In the genomic region with DNA sequence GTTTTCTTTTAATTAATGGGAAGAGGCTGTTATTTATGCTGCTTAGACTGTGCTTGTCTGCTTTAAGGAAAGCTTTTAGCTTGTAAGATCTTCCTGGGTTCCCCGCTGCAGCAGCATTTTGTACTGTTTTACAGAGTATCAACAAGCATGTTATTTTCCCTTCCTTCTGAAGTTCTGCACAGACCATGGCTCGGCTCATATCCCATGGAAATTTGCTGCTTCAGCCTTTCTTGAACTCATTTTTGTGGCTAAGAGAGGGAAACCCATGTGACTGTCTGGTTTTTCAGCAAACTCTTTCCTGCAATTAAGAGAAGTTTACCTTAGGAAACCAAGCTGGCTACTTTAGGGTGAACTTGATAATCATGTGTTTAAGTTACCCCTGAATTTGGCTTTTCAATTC, we compare ENCODE assay signal across 20 mouse cellular contexts.
"Had no signal": no experiment of that assay in that cellular context is flagged by ENCODE, and none has a peak within 500 bp of the region (broad histone marks: within the 10 kb centered on the region; RNA-seq: fewer than 3 reads in every experiment).

No protein-coding gene starts in this region.

- ATAC-seq: liver, postnatal 0 days; lung, postnatal 0 days; midbrain, embryonic 13.5 days; midbrain, embryonic 16.5 days had no signal

- H3K9me3 ChIP-seq: kidney, embryonic 15.5 days; midbrain, embryonic 13.5 days; neural tube, embryonic 13.5 days had no signal

- H3K4me1 ChIP-seq: kidney, embryonic 15.5 days; megakaryocyte, embryonic 14.5 days; midbrain, embryonic 10.5 days; midbrain, embryonic 13.5 days; neural tube, embryonic 13.5 days had no signal

- H3K36me3 ChIP-seq: kidney, embryonic 15.5 days; midbrain, embryonic 13.5 days; neural tube, embryonic 13.5 days had no signal

- H3K27ac ChIP-seq: kidney, embryonic 15.5 days; liver, embryonic 14.5 days; midbrain, embryonic 10.5 days; midbrain, embryonic 13.5 days; neural tube, embryonic 13.5 days had no signal

- H3K4me2 ChIP-seq: kidney, embryonic 15.5 days; liver, embryonic 11.5 days; lung, embryonic 14.5 days; midbrain, embryonic 13.5 days; neural tube, embryonic 13.5 days had no signal

- H3K9ac ChIP-seq: kidney, embryonic 15.5 days; liver, embryonic 14.5 days; liver, postnatal 0 days; lung, embryonic 14.5 days; midbrain, embryonic 13.5 days; neural tube, embryonic 13.5 days had no signal

- DNase-seq: kidney, adult 2 months; kidney, postnatal 14 days; kidney, postnatal 4 days; left cerebral cortex, postnatal 4 days; liver, postnatal 0 days; lung, embryonic 14.5 days; retina, postnatal 1 day; thymus, adult 2 months; thymus, postnatal 14 days; thymus, postnatal 4 days had no signal

- H3K27me3 ChIP-seq: kidney, embryonic 15.5 days; midbrain, embryonic 13.5 days; neural tube, embryonic 13.5 days had no signal

- H3K4me3 ChIP-seq: kidney, embryonic 15.5 days; megakaryocyte, embryonic 14.5 days; midbrain, embryonic 10.5 days; midbrain, embryonic 13.5 days; myocyte; neural tube, embryonic 13.5 days had no signal
